12 mouse cellular contexts compared by ENCODE assay signal in the genomic region with DNA sequence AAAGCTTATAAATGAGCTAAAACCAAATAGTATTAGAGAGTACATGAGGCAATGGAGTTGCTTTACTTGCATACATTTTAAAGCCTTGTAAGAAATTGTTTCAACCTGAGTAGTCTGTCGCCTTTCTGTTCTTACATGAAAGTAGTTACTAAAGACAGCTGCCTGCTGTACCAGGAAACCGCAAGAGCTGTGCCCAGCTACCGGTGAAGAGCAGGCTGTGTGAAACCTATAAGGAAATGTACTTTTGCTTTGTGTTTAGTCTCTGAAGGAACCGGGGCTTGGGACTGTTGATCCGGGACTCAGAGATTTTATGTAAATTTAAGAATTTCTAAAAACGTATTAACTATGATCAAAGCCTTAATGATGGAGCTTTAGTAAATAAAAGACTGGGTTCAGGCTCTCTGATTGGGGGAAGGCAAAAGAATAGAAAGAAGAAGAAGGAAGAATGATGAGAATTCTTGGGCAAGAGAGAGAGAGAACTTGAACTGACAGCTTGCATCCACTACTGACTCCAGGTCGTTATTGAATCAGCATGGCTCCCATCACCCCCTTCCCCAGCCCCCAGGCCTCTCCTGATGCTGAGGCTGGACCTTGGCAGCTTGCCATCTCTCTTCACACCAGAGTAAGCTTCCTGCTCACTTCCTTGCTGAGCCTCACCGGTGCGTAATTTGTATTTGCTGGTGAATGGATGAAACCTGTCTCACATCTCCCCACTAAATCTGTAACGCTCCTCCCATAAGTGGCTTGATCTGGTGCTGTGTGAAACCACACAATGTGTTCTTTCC. TPM values are rescaled to one million over a fixed set of nuclear protein-coding genes. Genes with fewer than 3 reads are reported as not detected.
DNase-seq lines count a peak whose midpoint lies in the region; ATAC-seq and TF ChIP-seq lines count a peak whose summit lies in the region.
"Had no signal": no experiment of that assay in that cellular context is flagged by ENCODE, and none has a peak within 500 bp of the region (broad histone marks: within the 10 kb centered on the region; RNA-seq: fewer than 3 reads in every experiment).

No protein-coding gene starts in this region.

- ATAC-seq in kidney, embryonic 15.5 days (replicated peaks; ENCODE audit: low FRiP score) = no peak
- ATAC-seq: liver, embryonic 12.5 days had no signal

- no peaks in the 10 kb centered on the region for H3K27me3 ChIP-seq in kidney, embryonic 15.5 days
- H3K27me3 ChIP-seq: embryonic facial prominence, embryonic 12.5 days; liver, embryonic 12.5 days had no signal

- peaks cover 4% of the 10 kb centered on the region; the same call in 1 of the 2 replicates for H3K36me3 ChIP-seq in kidney, embryonic 15.5 days
- H3K36me3 ChIP-seq: embryonic facial prominence, embryonic 12.5 days; liver, embryonic 12.5 days had no signal

- no peaks in the 10 kb centered on the region for H3K9me3 ChIP-seq in kidney, embryonic 15.5 days (replicated peaks)
- H3K9me3 ChIP-seq: embryonic facial prominence, embryonic 12.5 days; liver, embryonic 12.5 days had no signal

- no peak overlapping the region for H3K4me2 ChIP-seq in kidney, embryonic 15.5 days
- H3K4me2 ChIP-seq: embryonic facial prominence, embryonic 12.5 days; liver, embryonic 12.5 days had no signal

- no peaks in the 10 kb centered on the region; the same call in 1 of the 2 replicates for H3K4me1 ChIP-seq in kidney, embryonic 15.5 days
- H3K4me1 ChIP-seq in lung, adult 2 months (ENCODE audit: control insufficient read depth, insufficient read depth, low read length) = no peaks in the 10 kb centered on the region
- H3K4me1 ChIP-seq: embryonic facial prominence, embryonic 12.5 days; liver, embryonic 12.5 days had no signal

- H3K4me3 ChIP-seq in kidney, embryonic 15.5 days (replicated peaks) = no peak overlapping the region
- H3K4me3 ChIP-seq in lung, adult 2 months (replicated peaks; ENCODE audit: extremely low read depth, low read depth, low read length) = no peak overlapping the region
- H3K4me3 ChIP-seq: embryonic facial prominence, embryonic 12.5 days; layer of hippocampus, adult 2 months; liver, embryonic 12.5 days; myocyte had no signal

- no peak overlapping the region for H3K9ac ChIP-seq in kidney, embryonic 15.5 days
- H3K9ac ChIP-seq: embryonic facial prominence, embryonic 12.5 days; liver, embryonic 12.5 days had no signal

- 81% methylated on average over 10 of the region's 10 CpGs for WGBS in kidney, embryonic 15.5 days
- WGBS in lung, adult 2 months = 67% methylated on average over 10 of the region's 10 CpGs

- H3K27ac ChIP-seq in kidney, embryonic 15.5 days = no peak overlapping the region
- H3K27ac ChIP-seq: embryonic facial prominence, embryonic 12.5 days; layer of hippocampus, adult 2 months; liver, embryonic 12.5 days; stomach, postnatal 0 days had no signal

- peak; percentile 17 for DNase-seq in kidney, adult 9 months
- DNase-seq in CD8-positive naive resting alpha-beta T cell, adult 2 months (ENCODE audit: low read depth in 2 of 2, low spot score in 2 of 2) = peak; percentile 32 to 34
- DNase-seq in cerebellum, postnatal 36 days = peak; percentile 21 to 30
- peak; percentile 2 for DNase-seq in retina, embryonic 14.5 days (ENCODE audit: low spot score)
- DNase-seq in urinary bladder, postnatal 36 days (ENCODE audit: low spot score in 2 of 2) = no peak
- no peak for DNase-seq in lung, adult 2 months

- no peak for TF ChIP-seq CTCF in lung, adult 2 months (IDR thresholded peaks at IDR 0.05; ENCODE audit: insufficient read depth, low read length)

- TF ChIP-seq POLR2A in lung, adult 2 months (IDR thresholded peaks at IDR 0.05; ENCODE audit: borderline replicate concordance, extremely low read depth, low read depth, low read length) = no peak

RNA-seq across cellular contexts. Expression of gene Oxct1, which starts 59.6 kb away (rescaled TPM):
- 296 and 323 TPM in 2 replicates for polyA plus RNA-seq in kidney, embryonic 15.5 days (2015; fragmentation: Nextera tagmentation; extraction: Ambion mirVana)
- 26.6 and 31.6 TPM in 2 replicates for polyA plus RNA-seq in lung, adult 2 months (2012; rRNA removed)

Comparison
In these comparisons a context has a peak if more than half of its experiments do, and no peak if none do; other contexts are left out.
1. DNase-seq: peak in kidney, adult 9 months (single experiment), CD8-positive naive resting alpha-beta T cell, adult 2 months (2 of 2), cerebellum, postnatal 36 days (2 of 2) and retina, embryonic 14.5 days (single experiment); none in urinary bladder, postnatal 36 days (0 of 2) and lung, adult 2 months (single experiment).